Mouse (Mus musculus) erythroblast, embryonic 14.5 days (primary cell): ENCODE results near the gene Gemin8.

Experiments used
- GATA1 ChIP-seq: IDR thresholded peaks from 2 replicates; pipeline ENCODE4 v1.6.1; 2012; ENCODE audit warnings: low read length, inconsistent platforms, mixed read lengths
- TAL1 ChIP-seq: IDR thresholded peaks from 3 replicates; pipeline ENCODE4 v1.6.1; 2012; ENCODE audit warnings: low read length, inconsistent platforms, mixed read lengths

GRCm38 (mm10) chrX:166214576-166214975, 44.3 kb downstream of the Gemin8 start:
- no peak for TF ChIP-seq GATA1
- TF ChIP-seq TAL1: no peak
